ENCODE assay signal across 9 mouse cellular contexts in the genomic region with DNA sequence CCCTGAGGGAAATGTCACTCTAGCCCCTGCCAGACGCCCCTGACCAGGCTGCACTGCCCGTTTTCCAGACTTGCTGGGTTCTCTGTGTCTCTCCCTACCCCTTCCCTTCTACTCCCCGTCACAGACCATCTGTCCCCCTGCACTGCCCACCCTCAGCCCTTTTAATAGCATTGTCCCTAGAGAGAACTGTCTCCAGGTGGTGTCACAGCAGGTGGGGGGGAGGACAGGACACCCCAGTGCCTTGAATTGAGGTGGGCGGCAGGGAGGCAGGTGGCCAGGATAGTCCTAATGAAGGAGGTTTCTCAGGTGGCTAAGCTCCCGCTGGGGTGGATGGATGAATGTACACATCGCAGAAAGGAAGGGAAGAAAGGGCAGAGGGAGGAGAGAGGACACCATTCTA. TPM values are rescaled to one million over a fixed set of nuclear protein-coding genes. Genes with fewer than 3 reads are reported as not detected.
DNase-seq lines count a peak whose midpoint lies in the region; ATAC-seq and TF ChIP-seq lines count a peak whose summit lies in the region.
"Had no signal": no experiment of that assay in that cellular context is flagged by ENCODE, and none has a peak within 500 bp of the region (broad histone marks: within the 10 kb centered on the region; RNA-seq: fewer than 3 reads in every experiment).

No protein-coding gene starts in this region.

- H3K4me3 ChIP-seq in heart, embryonic 16.5 days (ENCODE audit: low read length): no peak overlapping the region
- H3K4me3 ChIP-seq in forebrain, embryonic 11.5 days (ENCODE audit: low read depth, low read length): no peak overlapping the region
- H3K4me3 ChIP-seq in hindbrain, embryonic 16.5 days (ENCODE audit: low read length): no peak overlapping the region
- H3K4me3 ChIP-seq in olfactory bulb, adult 2 months (ENCODE audit: insufficient read depth, low read depth, low read length): peak overlapping the region; percentile 10

- DNase-seq in heart, postnatal 10 days: no peak
- peak; percentile 49 for DNase-seq in forebrain, embryonic 11.5 days (ENCODE audit: low spot score)
- DNase-seq in T-cell, adult 2 months (ENCODE audit: low spot score): no peak
- DNase-seq: kidney, adult 9 months; lung, embryonic 14.5 days had no signal

- WGBS in heart, embryonic 16.5 days: 29% methylated on average over 6 of the region's 6 CpGs
- 7% methylated on average over 6 of the region's 6 CpGs for WGBS in forebrain, embryonic 11.5 days
- WGBS in hindbrain, embryonic 16.5 days: 10% methylated on average over 6 of the region's 6 CpGs
- WGBS in olfactory bulb, adult 2 months: 12% methylated on average over 6 of the region's 6 CpGs

- H3K9ac ChIP-seq in heart, embryonic 16.5 days (ENCODE audit: low read length): peak overlapping the region; percentile 9; the same call in 1 of the 2 replicates
- no peak overlapping the region for H3K9ac ChIP-seq in forebrain, embryonic 11.5 days (ENCODE audit: low read length)
- peak overlapping the region; percentile 28 for H3K9ac ChIP-seq in hindbrain, embryonic 16.5 days (ENCODE audit: low read depth, low read length)
- H3K9ac ChIP-seq: lung, embryonic 14.5 days had no signal

- intact Hi-C loops in heart, postnatal 10 days (cut with DNase I): loop anchor here (5.0 to 10.0 kb wide), 2 partner anchors 260 to 437 kb away; partner anchors contain the start of gene Cfap20

- H3K4me1 ChIP-seq in heart, embryonic 16.5 days (ENCODE audit: control insufficient read depth, insufficient read depth, low read length): peaks cover 21% of the 10 kb centered on the region
- H3K4me1 ChIP-seq in forebrain, embryonic 11.5 days (replicated peaks; ENCODE audit: control insufficient read depth, insufficient read depth, low read length): peaks cover 5% of the 10 kb centered on the region; the same call in 1 of the 2 replicates
- H3K4me1 ChIP-seq in hindbrain, embryonic 16.5 days (ENCODE audit: control insufficient read depth, insufficient read depth, low read depth, low read length): peaks cover 11% of the 10 kb centered on the region
- H3K4me1 ChIP-seq in olfactory bulb, adult 2 months (ENCODE audit: control insufficient read depth, insufficient read depth, low read length): peaks cover 62% of the 10 kb centered on the region

- H3K27me3 ChIP-seq in heart, embryonic 16.5 days (ENCODE audit: control insufficient read depth, insufficient read depth, low read length): peaks cover 1% of the 10 kb centered on the region; the same call in 1 of the 2 replicates
- H3K27me3 ChIP-seq in forebrain, embryonic 11.5 days (ENCODE audit: control insufficient read depth, insufficient read depth, low read length): no peaks in the 10 kb centered on the region
- H3K27me3 ChIP-seq in hindbrain, embryonic 16.5 days (replicated peaks; ENCODE audit: control insufficient read depth, insufficient read depth, low read length): no peaks in the 10 kb centered on the region

- H3K27ac ChIP-seq in heart, embryonic 16.5 days (ENCODE audit: low read length): no peak overlapping the region
- H3K27ac ChIP-seq in forebrain, embryonic 11.5 days (ENCODE audit: low read depth, low read length): no peak overlapping the region
- H3K27ac ChIP-seq in hindbrain, embryonic 16.5 days (ENCODE audit: low read depth, low read length): no peak overlapping the region
- peak overlapping the region; percentile 95 for H3K27ac ChIP-seq in olfactory bulb, adult 2 months (ENCODE audit: insufficient read depth, low read depth, low read length)

- no peak for TF ChIP-seq CTCF in olfactory bulb, adult 2 months (IDR thresholded peaks at IDR 0.05; ENCODE audit: insufficient read depth, low read depth, low read length)

- H3K9me3 ChIP-seq in heart, embryonic 16.5 days (replicated peaks; ENCODE audit: control insufficient read depth, low read length): no peaks in the 10 kb centered on the region
- no peaks in the 10 kb centered on the region for H3K9me3 ChIP-seq in forebrain, embryonic 11.5 days (ENCODE audit: control insufficient read depth, low read length)
- H3K9me3 ChIP-seq in hindbrain, embryonic 16.5 days (ENCODE audit: control insufficient read depth, low read length): no peaks in the 10 kb centered on the region

- H3K36me3 ChIP-seq in heart, embryonic 16.5 days (ENCODE audit: control insufficient read depth, insufficient read depth): no peaks in the 10 kb centered on the region
- no peaks in the 10 kb centered on the region for H3K36me3 ChIP-seq in forebrain, embryonic 11.5 days (ENCODE audit: control insufficient read depth, insufficient read depth, low read length)
- no peaks in the 10 kb centered on the region for H3K36me3 ChIP-seq in hindbrain, embryonic 16.5 days (ENCODE audit: control insufficient read depth, insufficient read depth, low read length)

- no peak for ATAC-seq in heart, embryonic 16.5 days (replicated peaks; ENCODE audit: extremely low read depth, insufficient read depth, low FRiP score)
- peak; percentile 30; the same call in 1 of the 2 replicates for ATAC-seq in forebrain, embryonic 11.5 days (replicated peaks; ENCODE audit: low FRiP score)
- ATAC-seq in hindbrain, embryonic 16.5 days: no peak
- ATAC-seq in megakaryocyte-erythroid progenitor cell, adult 5-6 weeks (replicated peaks; ENCODE audit: low FRiP score, low TSS enrichment, poor library complexity, severe bottlenecking): no peak

- TF ChIP-seq POLR2A in olfactory bulb, adult 2 months (IDR thresholded peaks at IDR 0.05; ENCODE audit: insufficient read depth, low read depth, low read length): no peak

- H3K4me2 ChIP-seq in heart, embryonic 16.5 days (ENCODE audit: low read depth, low read length): no peak overlapping the region
- H3K4me2 ChIP-seq in forebrain, embryonic 11.5 days (ENCODE audit: low read depth, low read length, severe bottlenecking): no peak overlapping the region
- 0 out of 2 replicates have a peak overlapping the region, but pooled peaks have one; percentile 7 for H3K4me2 ChIP-seq in hindbrain, embryonic 16.5 days (ENCODE audit: low read length)
- H3K4me2 ChIP-seq: lung, embryonic 14.5 days had no signal

RNA-seq across cellular contexts. Expression of gene Ndrg4, which starts 17.9 kb away (rescaled TPM):
- polyA plus RNA-seq in heart, embryonic 16.5 days (2015; fragmentation: Nextera tagmentation; extraction: Ambion mirVana): 374 and 395 TPM in 2 replicates
- total RNA-seq in heart, postnatal 10 days (2021): 100 to 1,000 TPM; 319 to 334 TPM
- 33.2 and 36.7 TPM in 2 replicates for polyA plus RNA-seq in forebrain, embryonic 11.5 days (2014; fragmentation: Nextera tagmentation; extraction: Ambion mirVana)
- polyA plus RNA-seq in hindbrain, embryonic 16.5 days (2015; fragmentation: Nextera tagmentation; extraction: Ambion mirVana): 571 and 665 TPM in 2 replicates
- 472 and 1,489 TPM in 2 replicates for polyA plus RNA-seq in olfactory bulb, adult 2 months (2012; ENCODE audit: insufficient read depth, insufficient read length, low replicate concordance, missing spikeins)
- not detected in 2 replicates for total RNA-seq in megakaryocyte-erythroid progenitor cell, adult 5-6 weeks (2014; fragmentation: Nextera tagmentation)
- not detected in 2 replicates for total RNA-seq in megakaryocyte-erythroid progenitor cell, adult 5-6 weeks (2017)

RNA-seq across cellular contexts. Expression of gene Setd6, which starts 21.1 kb away (rescaled TPM):
- 16.5 and 17.3 TPM in 2 replicates for polyA plus RNA-seq in heart, embryonic 16.5 days (2015; fragmentation: Nextera tagmentation; extraction: Ambion mirVana)
- 10 to 100 TPM; 10.2 to 12.5 TPM for total RNA-seq in heart, postnatal 10 days (2021)
- polyA plus RNA-seq in forebrain, embryonic 11.5 days (2014; fragmentation: Nextera tagmentation; extraction: Ambion mirVana): 27.5 and 30.0 TPM in 2 replicates
- 28.0 and 30.6 TPM in 2 replicates for polyA plus RNA-seq in hindbrain, embryonic 16.5 days (2015; fragmentation: Nextera tagmentation; extraction: Ambion mirVana)
- not detected in 2 replicates for polyA plus RNA-seq in olfactory bulb, adult 2 months (2012; ENCODE audit: insufficient read depth, insufficient read length, low replicate concordance, missing spikeins)
- total RNA-seq in megakaryocyte-erythroid progenitor cell, adult 5-6 weeks (2014; fragmentation: Nextera tagmentation): 26.9 and 57.7 TPM in 2 replicates
- total RNA-seq in megakaryocyte-erythroid progenitor cell, adult 5-6 weeks (2017): 57.6 and 126 TPM in 2 replicates

Comparison
In these comparisons a context has a peak if more than half of its experiments do, and no peak if none do; other contexts are left out.
1. RNA of gene Setd6, which starts 21.1 kb away (polyA plus RNA-seq): 28.0 to 30.6 TPM in hindbrain, embryonic 16.5 days, 27.5 to 30.0 TPM in forebrain, embryonic 11.5 days and 16.5 to 17.3 TPM in heart, embryonic 16.5 days; not detected in olfactory bulb, adult 2 months; every median in the first group is over 10 times any median in the second.